Mouse (Mus musculus): ENCODE data around the gene Apex1. TPM values are rescaled to one million over a fixed set of nuclear protein-coding genes. Genes with fewer than 3 reads are reported as not detected.
"Not testable (repeated sequence)": the region's sequence is repeated elsewhere in the genome, so short reads cannot be mapped to it uniquely, and the experiment has no call there.

Gene Apex1
- polyA plus RNA-seq, 1 experiment from 2014 or later: 246 TPM

GRCm38 (mm10) chr14:50956724-50957123 lies 32.0 kb downstream of the Apex1 start:
- not testable (repeated sequence) for H3K4me2 ChIP-seq (replicated peaks); H3K4me3 ChIP-seq; H3K9ac ChIP-seq; H3K27me3 ChIP-seq; H3K27ac ChIP-seq; ATAC-seq (ENCODE audit: low FRiP score); H3K36me3 ChIP-seq; H3K9me3 ChIP-seq (replicated peaks); H3K4me1 ChIP-seq
- WGBS: 87% methylated on average over 6 of the region's 6 CpGs

- WGBS: 82% methylated on average over 3 of the region's 3 CpGs
Measured at GRCm38 (mm10) chr14:50957146-50957545, 32.4 kb downstream of the Apex1 start.

GRCm38 (mm10) chr14:50958289-50958995 lies 33.7 kb downstream of the Apex1 start:
- ATAC-seq (ENCODE audit: low FRiP score): not testable (repeated sequence)
- 95% methylated on average over 5 of the region's 5 CpGs for WGBS

More at GRCm38 (mm10) chr14:50957146-50957545, 32.4 kb downstream of the Apex1 start:
- H3K36me3 ChIP-seq; H3K4me1 ChIP-seq; H3K27me3 ChIP-seq; H3K4me2 ChIP-seq (replicated peaks); H3K9me3 ChIP-seq (replicated peaks); H3K27ac ChIP-seq; H3K9ac ChIP-seq; ATAC-seq (ENCODE audit: low FRiP score); H3K4me3 ChIP-seq: not testable (repeated sequence)

DNA sequence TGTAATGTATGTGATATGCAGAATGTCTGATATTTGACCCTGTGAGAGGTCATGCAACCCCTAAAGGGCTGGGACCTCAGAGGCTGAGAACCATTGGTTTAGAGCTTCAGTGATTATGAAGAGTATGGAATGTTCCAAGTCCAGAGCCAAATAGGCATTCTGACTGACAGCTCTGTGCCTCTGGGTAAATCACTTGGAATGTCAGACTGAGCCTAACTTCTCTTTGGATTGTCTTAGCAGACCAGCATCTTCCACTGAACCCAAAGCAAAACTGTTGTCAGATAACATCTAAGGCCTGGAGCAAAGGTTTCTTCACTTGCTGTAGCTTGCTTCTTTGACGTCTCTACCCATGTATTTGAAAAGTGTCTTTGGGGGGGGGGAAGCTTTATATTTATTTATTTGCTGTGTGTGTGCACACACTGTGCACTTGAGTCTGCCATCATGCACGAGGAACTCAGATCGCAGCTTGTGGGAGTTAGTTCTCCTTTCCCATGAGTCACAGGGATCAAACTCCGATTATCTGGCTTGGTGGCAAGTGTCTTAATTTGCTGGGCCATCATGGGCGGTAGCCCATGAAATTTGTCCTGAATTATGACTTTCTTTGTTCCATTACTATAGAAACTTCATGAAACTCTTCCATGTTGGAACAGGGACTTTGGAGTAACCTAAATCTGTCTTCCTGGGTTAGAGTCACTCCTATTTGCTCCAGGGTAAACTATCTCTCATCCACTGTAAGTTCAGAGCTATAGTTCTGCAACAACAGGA lies 43.6 kb downstream of the Apex1 start:
- no peak for ATAC-seq (ENCODE audit: low FRiP score)
- H3K36me3 ChIP-seq: no peaks in the 10 kb centered on the region
- no peak overlapping the region for H3K4me3 ChIP-seq
- H3K27ac ChIP-seq: no peak overlapping the region
- peaks cover 8% of the 10 kb centered on the region; the same call in 1 of the 2 replicates for H3K4me1 ChIP-seq
- 83% methylated on average over 5 of the region's 5 CpGs for WGBS
- H3K27me3 ChIP-seq: no peaks in the 10 kb centered on the region
- H3K4me2 ChIP-seq (replicated peaks): no peak overlapping the region
- no peaks in the 10 kb centered on the region for H3K9me3 ChIP-seq (replicated peaks)
- H3K9ac ChIP-seq: no peak overlapping the region

More at GRCm38 (mm10) chr14:50958289-50958995, 33.7 kb downstream of the Apex1 start:
- H3K9ac ChIP-seq; H3K27ac ChIP-seq; H3K36me3 ChIP-seq; H3K4me3 ChIP-seq; H3K9me3 ChIP-seq (replicated peaks); H3K27me3 ChIP-seq; H3K4me1 ChIP-seq; H3K4me2 ChIP-seq (replicated peaks): not testable (repeated sequence)

- H3K4me3 ChIP-seq: no peak overlapping the region
- H3K4me1 ChIP-seq: peaks cover 8% of the 10 kb centered on the region; the same call in 1 of the 2 replicates
- H3K9ac ChIP-seq: no peak overlapping the region
- H3K27ac ChIP-seq: no peak overlapping the region
- no peaks in the 10 kb centered on the region for H3K9me3 ChIP-seq (replicated peaks)
- H3K4me2 ChIP-seq (replicated peaks): no peak overlapping the region
- no peaks in the 10 kb centered on the region for H3K27me3 ChIP-seq
- WGBS: 5% methylated on average over 1 of the region's 1 CpGs
- no peaks in the 10 kb centered on the region for H3K36me3 ChIP-seq
- no peak for ATAC-seq (ENCODE audit: low FRiP score)
Measured at GRCm38 (mm10) chr14:50969041-50969440, 44.3 kb downstream of the Apex1 start.

DNA sequence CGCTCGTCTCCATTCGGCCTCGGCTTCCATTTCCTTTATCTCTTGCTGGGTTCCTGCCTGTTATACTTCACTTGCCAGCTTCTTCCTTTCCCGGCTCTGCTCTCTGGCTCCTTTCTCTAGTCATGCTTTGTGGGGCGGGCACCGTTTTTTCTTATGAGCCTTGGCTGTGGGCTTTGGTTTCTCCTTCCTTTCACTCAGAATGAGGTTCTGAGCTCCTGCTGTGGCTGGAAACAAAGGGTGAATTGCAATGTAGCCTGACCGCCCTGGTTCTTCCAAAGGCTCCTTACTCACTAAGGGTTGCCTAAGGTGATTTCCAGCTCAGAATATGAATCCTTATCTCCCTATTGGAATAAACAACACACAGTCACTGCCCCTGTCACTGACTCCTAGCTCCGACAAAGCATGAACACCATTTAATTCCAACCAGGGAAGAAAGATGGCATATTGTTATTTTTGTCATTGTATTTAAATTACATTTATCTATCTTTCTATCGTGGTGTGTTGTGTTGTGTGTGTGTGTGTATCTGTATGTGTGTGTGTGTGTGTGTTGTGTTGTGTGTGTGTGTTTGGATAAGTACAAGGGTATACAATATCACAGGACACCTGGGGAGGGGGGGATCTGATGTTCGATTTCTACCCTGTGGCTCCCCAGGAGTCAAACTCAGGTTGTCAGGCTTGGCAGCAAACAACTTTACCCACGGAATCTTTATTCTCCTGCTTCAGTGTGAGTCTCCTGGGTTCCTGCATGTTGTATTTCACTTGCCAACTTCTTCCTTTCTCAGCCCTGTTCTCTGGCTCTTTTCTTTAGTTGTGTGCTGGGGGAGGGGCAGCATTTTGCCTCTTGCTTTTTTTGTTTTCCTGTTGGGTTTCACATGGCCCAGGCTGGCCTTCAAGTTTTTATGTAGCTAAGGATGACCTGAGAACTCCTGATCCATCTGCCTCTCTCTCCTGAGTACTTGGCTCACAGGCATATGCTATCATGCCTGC lies 45.1 kb downstream of the Apex1 start:
- H3K27me3 ChIP-seq: no peaks in the 10 kb centered on the region
- H3K4me1 ChIP-seq: peaks cover 8% of the 10 kb centered on the region; the same call in 1 of the 2 replicates
- no peak overlapping the region for H3K4me3 ChIP-seq
- 16% methylated on average over 12 of the region's 12 CpGs for WGBS
- H3K4me2 ChIP-seq (replicated peaks): peak overlapping the region; percentile 17; the same call in 1 of the 2 replicates
- no peak overlapping the region for H3K27ac ChIP-seq
- no peak overlapping the region for H3K9ac ChIP-seq
- H3K9me3 ChIP-seq (replicated peaks): no peaks in the 10 kb centered on the region
- H3K36me3 ChIP-seq: no peaks in the 10 kb centered on the region
- no peak for ATAC-seq (ENCODE audit: low FRiP score)

GRCm38 (mm10) chr14:50970822-50971221 lies 46.1 kb downstream of the Apex1 start:
- ATAC-seq (ENCODE audit: low FRiP score): no peak
- WGBS: 73% methylated on average over 1 of the region's 1 CpGs
- no peaks in the 10 kb centered on the region for H3K9me3 ChIP-seq (replicated peaks)
- H3K4me3 ChIP-seq: no peak overlapping the region
- H3K4me2 ChIP-seq (replicated peaks): no peak overlapping the region
- H3K4me1 ChIP-seq: peaks cover 8% of the 10 kb centered on the region; the same call in 1 of the 2 replicates
- H3K36me3 ChIP-seq: no peaks in the 10 kb centered on the region
- no peaks in the 10 kb centered on the region for H3K27me3 ChIP-seq
- H3K9ac ChIP-seq: no peak overlapping the region
- H3K27ac ChIP-seq: no peak overlapping the region

DNA sequence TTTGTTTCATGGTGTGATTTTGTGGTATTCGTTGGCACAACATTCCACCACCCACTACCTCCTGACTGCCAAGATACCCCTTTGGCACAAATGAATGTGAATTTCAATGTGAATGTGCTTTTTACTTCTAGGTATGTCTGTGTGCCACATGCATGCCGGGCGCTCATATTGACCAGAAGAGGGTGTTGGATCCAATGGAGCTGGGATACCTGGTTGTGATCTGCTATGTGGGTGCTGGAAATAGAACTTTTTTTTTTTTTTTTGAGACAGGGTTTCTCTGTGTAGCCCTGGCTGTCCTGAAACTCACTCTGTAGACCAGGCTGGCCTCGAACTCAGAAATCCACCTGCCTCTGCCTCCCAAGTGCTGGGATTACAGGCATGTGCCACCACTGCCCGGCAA lies 48.3 kb downstream of the Apex1 start:
- H3K27ac ChIP-seq; H3K9ac ChIP-seq; H3K36me3 ChIP-seq; H3K27me3 ChIP-seq; H3K4me1 ChIP-seq; H3K9me3 ChIP-seq (replicated peaks); ATAC-seq (ENCODE audit: low FRiP score); H3K4me2 ChIP-seq (replicated peaks); H3K4me3 ChIP-seq: not testable (repeated sequence)
- 96% methylated on average over 5 of the region's 5 CpGs for WGBS

DNA sequence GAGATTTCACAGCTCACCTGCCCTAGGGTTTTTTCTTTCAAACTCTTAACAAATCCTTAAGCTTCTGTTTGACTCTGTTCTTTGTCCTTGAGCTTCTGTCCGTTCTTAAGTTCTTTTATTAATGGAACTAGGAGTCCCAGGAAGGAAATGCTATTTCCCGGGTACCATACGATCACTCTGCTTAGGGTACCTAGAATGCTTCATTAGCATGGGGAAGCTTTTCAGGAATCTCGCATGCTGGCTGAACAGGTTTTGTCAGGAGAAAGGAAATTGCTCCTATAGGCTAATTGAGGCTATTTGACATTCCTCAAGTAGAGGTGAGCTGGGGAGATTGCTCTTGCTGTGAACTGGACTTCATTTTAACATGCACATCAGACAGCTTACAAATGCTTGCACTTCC lies 48.9 kb downstream of the Apex1 start:
- Histone ChIP-seq H3K4me2 (replicated peaks) (no peak overlapping the region), H3K27me3 (no peaks in the 10 kb centered on the region), H3K9ac (no peak overlapping the region), H3K36me3 (no peaks in the 10 kb centered on the region), H3K9me3 (replicated peaks) (no peaks in the 10 kb centered on the region), H3K4me3 (no peak overlapping the region), H3K4me1 (peaks cover 8% of the 10 kb centered on the region; the same call in 1 of the 2 replicates), H3K27ac (no peak overlapping the region)
- no peak for ATAC-seq (ENCODE audit: low FRiP score)
- WGBS: 65% methylated on average over 4 of the region's 4 CpGs

GRCm38 (mm10) chr14:50975001-50975400 lies 50.2 kb downstream of the Apex1 start:
- no peaks in the 10 kb centered on the region for H3K27me3 ChIP-seq
- no peak overlapping the region for H3K4me2 ChIP-seq (replicated peaks)
- H3K27ac ChIP-seq: no peak overlapping the region
- no peak overlapping the region for H3K9ac ChIP-seq
- H3K4me1 ChIP-seq: peaks cover 2% of the 10 kb centered on the region; the same call in 1 of the 2 replicates
- no peak overlapping the region for H3K4me3 ChIP-seq
- ATAC-seq (ENCODE audit: low FRiP score): no peak
- H3K36me3 ChIP-seq: no peaks in the 10 kb centered on the region
- H3K9me3 ChIP-seq (replicated peaks): no peaks in the 10 kb centered on the region
- 64% methylated on average over 5 of the region's 5 CpGs for WGBS

DNA sequence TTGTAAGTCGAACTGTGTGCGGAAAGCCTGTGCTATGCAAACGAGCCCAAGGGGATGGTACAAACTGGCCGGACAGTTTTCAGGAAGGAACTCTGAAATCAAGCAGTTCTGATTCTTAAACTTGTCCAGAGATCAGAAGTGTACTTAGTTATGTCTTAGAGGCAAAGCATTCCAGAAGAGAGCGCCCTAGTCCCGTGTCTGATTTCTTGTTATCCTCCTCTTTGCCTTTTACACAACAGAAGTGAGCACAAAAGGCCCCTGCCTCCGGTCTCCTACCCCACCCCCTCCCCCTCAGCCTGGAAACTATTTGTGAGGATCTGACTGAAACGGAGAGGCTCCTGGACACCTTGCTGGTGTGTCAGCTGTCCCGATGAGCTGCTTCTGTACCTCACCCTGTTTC lies 51.9 kb downstream of the Apex1 start:
- no peaks in the 10 kb centered on the region for H3K9me3 ChIP-seq (replicated peaks)
- H3K9ac ChIP-seq: peak overlapping the region; percentile 27; the same call in 1 of the 2 replicates
- H3K4me3 ChIP-seq: no peak overlapping the region
- no peak overlapping the region for H3K27ac ChIP-seq
- 24% methylated on average over 9 of the region's 9 CpGs for WGBS
- H3K27me3 ChIP-seq: no peaks in the 10 kb centered on the region
- no peak for ATAC-seq (ENCODE audit: low FRiP score)
- no peaks in the 10 kb centered on the region for H3K36me3 ChIP-seq
- no peaks in the 10 kb centered on the region for H3K4me1 ChIP-seq
- 0 out of 2 replicates have a peak overlapping the region, but pooled peaks have one; percentile 25 for H3K4me2 ChIP-seq (replicated peaks)
